Mouse (Mus musculus) heart, embryonic 10.5 days (tissue): ENCODE measurements at regions not wholly inside any gene's neighbourhood (a gene's known extent, or its start where the extent isn't known, plus 50 kb on each side); places are given as distances from the start of the nearest gene placed in this dataset.
A peak's percentile ranks its signal among the peaks of the same experiment; 100 is the strongest.

ENCODE experiments used
- DNase-seq: peaks from one replicate; pipeline ENCODE4 v3.0.0-alpha.2; 2017; ENCODE audit warnings: low spot score
- H3K27ac ChIP-seq: fragments of 300-500 bp; sonication (generic); 2 replicates; pipeline ENCODE4 v1.5.1; 2016; ENCODE audit warnings: mild to moderate bottlenecking
- H3K27me3 ChIP-seq: fragments of 300-500 bp; sonication (generic); 2 replicates; pipeline ENCODE4 v1.6.1; 2016; ENCODE audit warnings: mild to moderate bottlenecking; ENCODE audit not compliant: poor library complexity, insufficient read depth, severe bottlenecking
- H3K36me3 ChIP-seq: fragments of 300-500 bp; sonication (generic); 2 replicates; pipeline ENCODE4 v1.6.1; 2016; ENCODE audit warnings: mild to moderate bottlenecking, moderate library complexity
- H3K4me1 ChIP-seq: fragments of 300-500 bp; sonication (generic); 2 replicates; pipeline ENCODE4 v1.6.1; 2016; ENCODE audit warnings: mild to moderate bottlenecking
- H3K4me3 ChIP-seq: fragments of 300-500 bp; sonication (generic); 2 replicates; pipeline ENCODE4 v1.5.1; 2016; ENCODE audit warnings: mild to moderate bottlenecking, moderate library complexity
- H3K9me3 ChIP-seq: fragments of 300-500 bp; sonication (generic); 2 replicates; pipeline ENCODE4 v1.6.1; 2016; ENCODE audit warnings: mild to moderate bottlenecking, moderate library complexity
- WGBS: fragments of 180-500 bp; shearing (Covaris S2); methylation state at CpG from one replicate; pipeline ENCODE4 v1.1.7; 2016; 5-methylcytosine and 5-hydroxymethylcytosine counted together

DNA sequence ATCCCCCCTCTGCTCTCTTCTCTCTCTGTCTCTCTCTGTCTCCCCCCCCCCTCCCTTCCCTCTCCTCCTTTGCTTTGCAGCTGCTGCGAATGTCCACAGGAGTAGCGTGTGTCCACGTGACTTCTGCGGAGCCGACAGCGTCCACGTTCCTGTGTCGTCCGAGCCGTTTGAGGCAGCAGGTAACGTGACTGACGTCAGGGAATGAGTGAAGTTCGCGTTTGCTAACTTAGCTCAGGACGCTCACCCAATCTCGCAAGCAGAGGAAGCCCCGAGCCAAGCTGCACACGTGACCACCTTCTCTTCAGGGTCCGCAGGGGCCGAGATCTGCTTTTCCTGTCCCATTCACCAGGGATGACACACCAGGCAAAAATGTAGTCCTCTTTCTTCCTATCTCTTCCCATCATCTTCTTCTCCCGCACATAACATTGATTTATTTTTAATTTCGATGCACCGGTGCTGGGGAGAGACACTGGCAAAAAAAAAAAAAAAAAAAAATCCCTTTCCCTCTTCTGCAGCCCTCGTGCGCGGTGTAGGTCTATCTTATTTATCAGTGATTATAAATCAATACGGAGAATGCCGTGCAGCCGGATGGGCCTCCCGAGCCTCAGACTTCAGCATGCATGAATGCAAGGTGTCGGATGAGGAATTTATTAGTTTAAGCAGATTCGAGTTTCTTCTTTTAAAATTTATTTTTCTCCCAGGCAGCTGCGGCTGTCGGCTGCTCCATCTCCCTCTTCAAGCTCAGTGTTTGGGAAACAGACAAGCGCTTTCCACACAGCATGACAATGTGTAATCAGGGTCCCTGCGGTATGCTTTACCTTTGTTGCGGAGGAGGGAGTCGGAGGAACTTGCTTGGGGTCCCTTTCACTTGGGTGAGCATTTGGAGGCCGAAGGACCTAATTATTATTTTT lies 164.3 kb downstream of the Vrk1 start:
- under 1% methylated on average over 39 of the region's 39 CpGs for WGBS
- H3K27me3 ChIP-seq: peaks cover 68% of the 10 kb centered on the region

DNA sequence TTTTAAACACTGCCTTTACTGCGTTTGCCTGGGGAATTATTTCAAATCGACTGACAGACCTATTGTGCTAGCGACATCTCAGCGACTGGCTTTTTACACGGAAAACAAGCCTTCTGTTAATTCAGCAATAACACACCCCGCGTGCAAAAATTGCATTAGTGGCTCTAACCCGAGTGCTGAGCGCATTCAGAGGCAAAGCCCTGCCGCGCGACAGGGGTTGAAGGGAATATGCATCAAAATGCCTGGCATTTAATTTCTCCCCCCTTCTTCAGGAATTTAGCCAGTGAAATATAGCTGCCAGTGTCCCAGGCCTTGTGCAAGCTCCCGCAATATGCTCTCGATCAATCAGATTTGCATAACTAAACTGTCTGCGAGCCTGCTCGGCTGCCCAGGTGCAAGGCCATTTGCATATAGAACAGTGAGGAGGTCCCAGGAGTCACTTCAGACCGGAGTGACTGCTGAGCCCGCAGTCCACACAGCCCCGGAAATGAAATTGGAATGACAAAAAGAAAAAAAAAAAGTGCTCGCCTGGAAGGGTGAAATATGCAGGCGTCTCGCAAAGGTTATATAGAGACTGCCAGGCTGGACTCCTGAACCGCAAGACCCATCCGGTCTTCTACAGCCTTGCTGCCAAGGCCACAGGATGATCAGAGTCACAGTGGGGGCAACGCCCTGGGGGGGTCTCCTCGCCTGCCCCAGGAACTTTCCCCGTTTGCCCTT lies 165.1 kb downstream of the Vrk1 start:
- no peak for DNase-seq

More for the DNA sequence above, 164.3 kb downstream of the Vrk1 start:
- peaks cover 7% of the 10 kb centered on the region; the same call in 1 of the 2 replicates for H3K4me1 ChIP-seq
- no peaks in the 10 kb centered on the region for H3K9me3 ChIP-seq
- DNase-seq: peak; percentile 78
- no peaks in the 10 kb centered on the region for H3K36me3 ChIP-seq
- H3K27ac ChIP-seq: no peak overlapping the region
- H3K4me3 ChIP-seq: peak overlapping the region; percentile 64

DNA sequence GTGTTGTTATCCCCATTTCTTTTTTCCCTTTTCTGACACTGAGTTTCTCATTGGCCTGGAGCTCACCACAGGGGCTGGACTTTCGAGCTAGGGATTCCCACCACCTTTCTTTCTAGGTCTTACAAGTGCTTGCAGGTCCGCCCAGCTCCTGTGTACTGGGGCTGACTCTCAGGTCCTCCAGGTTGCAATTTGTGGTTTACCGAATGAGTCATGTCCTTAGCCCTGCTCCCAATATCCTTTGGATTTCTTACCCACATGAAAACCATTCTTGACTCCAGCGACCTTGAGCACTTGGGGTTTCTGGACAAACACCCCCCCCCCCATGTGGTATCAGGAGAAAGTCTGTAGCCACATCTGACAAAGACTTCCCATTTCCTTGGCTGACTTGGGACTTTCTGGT lies 167.3 kb downstream of the Vrk1 start:
- WGBS: 57% methylated on average over 4 of the region's 4 CpGs
- Histone ChIP-seq H3K36me3 (no peaks in the 10 kb centered on the region), H3K27me3 (peaks cover 69% of the 10 kb centered on the region), H3K9me3 (no peaks in the 10 kb centered on the region), H3K4me3 (no peak overlapping the region), H3K27ac (no peak overlapping the region), H3K4me1 (peaks cover 7% of the 10 kb centered on the region; the same call in 1 of the 2 replicates)
- DNase-seq: no peak

More for the DNA sequence above, 165.1 kb downstream of the Vrk1 start:
- 2% methylated on average over 27 of the region's 27 CpGs for WGBS
- no peaks in the 10 kb centered on the region for H3K36me3 ChIP-seq
- H3K27me3 ChIP-seq: peaks cover 74% of the 10 kb centered on the region
- H3K4me1 ChIP-seq: peaks cover 7% of the 10 kb centered on the region; the same call in 1 of the 2 replicates
- peak overlapping the region; percentile 64 for H3K4me3 ChIP-seq
- H3K9me3 ChIP-seq: no peaks in the 10 kb centered on the region
- no peak overlapping the region for H3K27ac ChIP-seq

DNA sequence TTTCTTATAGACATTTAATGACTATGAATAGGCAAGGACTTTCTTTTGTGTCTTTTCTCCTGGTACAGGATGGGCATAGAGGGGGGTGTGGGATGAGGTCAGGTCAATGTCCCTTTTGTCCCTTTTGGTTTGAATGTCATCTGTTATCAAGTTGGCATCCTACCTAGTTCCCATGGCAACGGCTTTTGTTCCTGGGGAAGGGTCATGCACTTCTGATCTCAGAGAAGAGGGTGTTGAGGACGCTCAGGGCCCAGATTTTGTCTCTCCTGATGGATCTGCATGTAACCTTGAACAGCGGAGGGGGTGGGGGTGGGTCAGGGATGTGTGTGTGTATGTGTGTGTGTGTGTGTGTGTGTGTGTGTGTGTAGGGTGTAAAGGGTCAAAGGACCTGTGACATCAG lies 167.8 kb downstream of the Vrk1 start:
- DNase-seq: no peak
- Histone ChIP-seq H3K36me3 (no peaks in the 10 kb centered on the region), H3K27me3 (peaks cover 64% of the 10 kb centered on the region), H3K27ac (no peak overlapping the region), H3K9me3 (no peaks in the 10 kb centered on the region), H3K4me3 (no peak overlapping the region), H3K4me1 (peaks cover 7% of the 10 kb centered on the region; the same call in 1 of the 2 replicates)
- 72% methylated on average over 3 of the region's 3 CpGs for WGBS

DNA sequence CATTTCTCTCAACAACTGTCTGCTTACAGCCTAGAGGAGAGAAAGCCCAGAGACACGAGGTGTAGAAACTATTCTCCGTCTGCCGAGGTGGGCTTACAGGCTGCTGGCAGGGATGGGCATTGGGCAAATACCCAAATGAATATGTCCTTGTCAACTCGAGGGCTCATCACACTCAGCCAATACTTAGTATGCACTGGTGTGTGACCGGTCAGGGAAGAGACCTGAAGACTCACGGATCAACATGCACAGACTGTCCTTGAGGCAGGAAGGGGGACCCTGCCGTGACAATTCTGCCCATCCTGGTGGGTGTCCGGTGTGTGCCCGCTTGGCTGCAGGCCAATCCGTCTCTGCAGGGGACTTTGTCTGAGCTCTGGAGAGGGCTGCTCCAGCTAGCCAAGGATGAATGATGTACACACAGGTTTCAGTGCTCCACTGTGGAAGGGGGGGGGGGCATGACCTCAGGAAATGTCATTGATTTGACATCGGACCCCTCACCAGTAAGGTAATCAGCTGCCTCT lies 168.7 kb downstream of the Vrk1 start:
- 86% methylated on average over 11 of the region's 11 CpGs for WGBS
- Histone ChIP-seq H3K4me3 (no peak overlapping the region), H3K36me3 (no peaks in the 10 kb centered on the region), H3K27ac (no peak overlapping the region), H3K9me3 (no peaks in the 10 kb centered on the region), H3K4me1 (peaks cover 7% of the 10 kb centered on the region; the same call in 1 of the 2 replicates), H3K27me3 (peaks cover 55% of the 10 kb centered on the region)
- DNase-seq: no peak

DNA sequence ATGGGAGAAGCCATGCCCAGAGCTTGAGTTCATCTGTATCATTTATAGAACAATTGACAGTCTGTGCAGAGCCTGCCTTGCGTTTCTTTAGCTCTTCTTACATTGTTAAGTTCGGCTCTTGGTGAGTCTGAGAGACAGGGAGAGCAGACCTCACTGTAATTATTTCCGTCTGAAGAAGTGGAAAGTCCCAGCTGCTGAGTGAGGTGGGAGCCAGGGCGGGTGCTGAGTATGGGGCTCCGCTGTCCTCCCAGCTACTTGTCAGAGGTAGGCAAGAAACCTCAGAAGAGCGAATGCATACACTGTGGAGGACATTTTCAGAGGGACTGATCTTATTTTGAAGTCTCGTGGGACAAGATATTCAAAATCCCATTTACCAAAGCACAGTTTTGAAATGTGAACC lies 172.9 kb downstream of the Vrk1 start:
- Histone ChIP-seq H3K27me3 (peaks cover 23% of the 10 kb centered on the region), H3K4me1 (no peaks in the 10 kb centered on the region), H3K4me3 (no peak overlapping the region), H3K27ac (no peak overlapping the region), H3K9me3 (no peaks in the 10 kb centered on the region), H3K36me3 (no peaks in the 10 kb centered on the region)
- WGBS: 66% methylated on average over 7 of the region's 7 CpGs
- DNase-seq: no peak

DNA sequence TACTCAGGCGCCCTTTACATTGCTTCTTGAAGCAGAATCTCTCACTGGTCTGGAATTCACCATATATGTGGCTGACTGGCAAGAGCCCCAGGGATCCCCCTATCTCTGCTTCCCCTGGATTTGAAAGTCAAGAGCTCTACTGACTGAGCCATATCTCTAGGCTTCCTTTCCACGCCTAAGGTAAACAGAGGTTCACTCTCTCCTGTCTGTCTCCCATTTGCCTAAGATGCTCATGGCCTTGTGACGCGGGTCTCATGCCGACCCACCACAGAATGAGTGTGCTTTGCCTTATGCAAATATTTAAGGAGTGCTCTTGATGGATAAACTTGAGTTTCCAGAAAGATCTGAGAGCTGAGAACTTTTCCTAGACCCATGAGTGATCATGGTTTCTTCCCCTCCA lies 173.9 kb downstream of the Vrk1 start:
- no peaks in the 10 kb centered on the region for H3K4me1 ChIP-seq
- no peaks in the 10 kb centered on the region for H3K9me3 ChIP-seq
- H3K27me3 ChIP-seq: peaks cover 12% of the 10 kb centered on the region
- no peak overlapping the region for H3K27ac ChIP-seq
- H3K36me3 ChIP-seq: no peaks in the 10 kb centered on the region
- no peak for DNase-seq
- no peak overlapping the region for H3K4me3 ChIP-seq
- 60% methylated on average over 5 of the region's 5 CpGs for WGBS

DNA sequence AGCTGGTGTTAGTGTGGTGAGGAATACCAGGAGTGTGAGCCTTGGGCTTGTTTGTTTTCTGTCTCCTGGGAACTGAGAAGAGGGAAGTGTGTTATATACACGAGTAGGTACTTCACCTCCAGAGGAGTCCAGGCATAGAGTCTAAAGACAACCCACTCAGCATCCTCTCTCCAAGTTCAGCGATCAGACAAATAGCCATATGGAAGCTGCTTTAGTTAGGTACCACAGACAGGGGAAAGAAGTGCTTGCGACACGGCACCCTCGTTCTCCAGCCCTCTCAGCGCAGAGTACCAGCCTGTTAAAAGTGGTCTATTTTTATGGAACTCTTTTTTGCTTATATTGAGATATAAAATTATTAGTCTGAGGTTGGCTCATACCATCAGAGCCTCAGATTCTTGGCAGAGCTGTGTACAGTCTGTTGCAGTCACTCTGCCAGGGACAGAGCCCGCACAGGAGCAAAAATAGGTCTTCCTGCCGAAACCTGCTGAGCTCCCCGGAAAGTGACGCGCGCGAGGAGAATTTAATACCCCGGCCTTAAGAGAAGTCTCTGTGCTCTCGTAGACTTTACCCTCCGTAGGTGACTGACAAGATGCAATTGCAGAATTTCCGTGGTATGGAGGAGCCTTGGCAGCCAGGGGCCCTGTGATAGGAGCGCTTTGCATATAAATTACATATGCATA lies 175.5 kb downstream of the Vrk1 start:
- peaks cover 3% of the 10 kb centered on the region; the same call in 1 of the 2 replicates for H3K27me3 ChIP-seq
- 62% methylated on average over 18 of the region's 18 CpGs for WGBS
- no peaks in the 10 kb centered on the region for H3K4me1 ChIP-seq
- H3K27ac ChIP-seq: no peak overlapping the region
- no peak for DNase-seq
- H3K4me3 ChIP-seq: no peak overlapping the region
- no peaks in the 10 kb centered on the region for H3K9me3 ChIP-seq
- no peaks in the 10 kb centered on the region for H3K36me3 ChIP-seq

DNA sequence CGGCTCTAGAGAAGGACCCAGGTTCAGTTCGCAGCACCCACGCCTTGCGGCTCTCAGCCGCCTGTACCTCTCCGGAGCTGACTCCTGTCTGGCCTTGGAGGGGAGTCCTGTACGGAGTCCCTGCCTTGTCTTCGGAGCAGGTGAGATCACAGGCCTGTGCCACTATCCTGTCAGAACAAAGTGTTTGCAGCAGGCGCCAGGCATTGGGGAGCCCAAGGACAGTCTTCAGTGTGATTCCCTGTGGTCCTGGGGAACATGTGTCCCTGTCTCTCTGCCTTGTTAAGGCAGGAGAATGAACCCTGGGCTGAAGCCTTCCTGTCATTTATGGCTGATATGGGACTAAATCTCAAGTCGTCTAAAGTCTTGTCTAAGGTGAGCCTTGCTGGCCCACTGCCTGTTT lies 176.5 kb downstream of the Vrk1 start:
- DNase-seq: no peak
- Histone ChIP-seq H3K4me1 (no peaks in the 10 kb centered on the region), H3K4me3 (no peak overlapping the region), H3K9me3 (no peaks in the 10 kb centered on the region), H3K36me3 (no peaks in the 10 kb centered on the region), H3K27me3 (peaks cover 3% of the 10 kb centered on the region; the same call in 1 of the 2 replicates), H3K27ac (no peak overlapping the region)
- 84% methylated on average over 10 of the region's 10 CpGs for WGBS

DNA sequence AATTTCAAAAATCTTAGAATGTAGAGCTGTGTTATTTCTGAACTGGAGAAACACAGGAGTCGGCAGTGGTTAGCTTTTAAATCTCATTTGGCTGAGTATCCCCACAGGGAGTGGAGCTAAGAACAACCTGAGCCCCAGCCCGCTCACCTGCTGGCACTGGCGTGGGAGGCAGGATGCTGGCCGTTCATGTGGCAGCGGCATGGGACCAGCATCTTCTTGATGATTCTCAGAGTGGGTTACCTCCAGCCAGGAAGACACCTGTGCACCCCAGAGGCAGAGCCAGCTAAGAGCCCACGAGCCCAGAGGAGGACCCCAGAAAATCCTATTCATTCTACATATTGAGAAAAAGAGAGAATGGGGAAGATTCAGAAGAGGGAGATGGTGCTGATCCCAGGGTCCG lies 181.7 kb downstream of the Vrk1 start:
- DNase-seq: no peak
- no peaks in the 10 kb centered on the region for H3K4me1 ChIP-seq
- no peak overlapping the region for H3K4me3 ChIP-seq
- H3K27ac ChIP-seq: no peak overlapping the region
- H3K27me3 ChIP-seq: 0 out of 2 replicates have a peak, but pooled peaks cover 10% of the 10 kb centered on the region
- WGBS: 79% methylated on average over 7 of the region's 7 CpGs
- no peaks in the 10 kb centered on the region for H3K36me3 ChIP-seq
- H3K9me3 ChIP-seq: no peaks in the 10 kb centered on the region

DNA sequence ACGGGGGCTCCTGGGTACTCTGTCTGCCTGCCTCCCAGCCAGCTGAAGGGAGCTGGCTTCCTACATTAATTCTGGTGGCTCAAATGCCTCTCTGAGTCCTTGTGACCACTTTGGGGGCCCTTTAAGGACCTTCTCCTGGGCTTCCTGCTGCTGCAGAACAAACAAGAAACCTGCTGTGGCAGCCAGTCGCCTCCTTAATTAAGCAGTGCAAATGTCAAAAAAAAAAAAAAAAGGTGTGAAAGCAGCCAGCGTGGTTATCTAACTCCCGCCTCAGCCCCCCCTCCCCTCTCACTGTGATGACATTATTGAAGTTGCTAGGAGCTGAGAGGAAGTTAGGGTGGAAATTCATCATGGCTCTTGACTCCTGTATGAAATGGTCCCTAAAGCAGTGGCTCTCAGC lies 189.3 kb downstream of the Vrk1 start:
- Histone ChIP-seq H3K27me3 (0 out of 2 replicates have a peak, but pooled peaks cover 10% of the 10 kb centered on the region), H3K9me3 (no peaks in the 10 kb centered on the region), H3K4me3 (no peak overlapping the region), H3K4me1 (peaks cover 9% of the 10 kb centered on the region), H3K27ac (no peak overlapping the region), H3K36me3 (no peaks in the 10 kb centered on the region)
- WGBS: 10% methylated on average over 4 of the region's 4 CpGs
- DNase-seq: no peak

DNA sequence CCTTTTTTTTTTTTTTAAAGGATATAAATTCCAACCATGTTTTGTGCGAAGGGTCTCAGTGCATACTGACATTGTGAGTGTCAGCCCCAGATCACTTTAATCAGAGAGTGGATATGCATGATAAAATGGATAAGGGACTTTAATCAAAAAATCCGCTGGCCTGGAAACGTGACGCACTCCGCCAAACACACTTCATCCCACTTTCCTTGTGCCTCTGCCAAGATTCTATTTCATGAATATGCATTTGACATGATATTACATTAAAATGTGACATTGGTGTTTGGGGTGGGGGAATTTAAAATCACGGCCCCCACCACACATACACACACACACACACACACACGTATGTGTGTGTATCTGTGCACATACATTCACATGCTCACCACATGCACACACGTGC lies 193.5 kb downstream of the Vrk1 start:
- 90% methylated on average over 8 of the region's 8 CpGs for WGBS
- DNase-seq: no peak
- no peak overlapping the region for H3K4me3 ChIP-seq
- H3K27ac ChIP-seq: no peak overlapping the region
- no peaks in the 10 kb centered on the region for H3K36me3 ChIP-seq
- no peaks in the 10 kb centered on the region for H3K9me3 ChIP-seq
- H3K27me3 ChIP-seq: no peaks in the 10 kb centered on the region
- peaks cover 15% of the 10 kb centered on the region for H3K4me1 ChIP-seq
